Mouse (Mus musculus): ENCODE measurements around the gene Fli1. TPM values are rescaled to one million over a fixed set of nuclear protein-coding genes. Genes with fewer than 3 reads are reported as not detected.
A peak's percentile ranks its signal among the peaks of the same experiment; 100 is the strongest.

Gene Fli1
- polyA plus RNA-seq, 2 experiments = 10.1 to 22.2 TPM

GRCm38 (mm10) chr9:32550541-32550940 lies 7.9 kb upstream of the Fli1 start:
- WGBS = 4% methylated on average over 10 of the region's 10 CpGs
- Histone ChIP-seq H3K36me3 (ENCODE audit: control insufficient read depth, insufficient read depth, low read length) (no peaks in the 10 kb centered on the region), H3K4me3 (replicated peaks; ENCODE audit: low read length) (no peak overlapping the region), H3K4me1 (ENCODE audit: control insufficient read depth, insufficient read depth, low read length) (peaks cover 53% of the 10 kb centered on the region), H3K27ac (replicated peaks; ENCODE audit: low read depth, low read length) (peak overlapping the region; percentile 48; the same call in 1 of the 2 replicates), H3K27me3 (ENCODE audit: control insufficient read depth, insufficient read depth, low read length) (0 out of 2 replicates have a peak, but pooled peaks cover 3% of the 10 kb centered on the region), H3K9ac (ENCODE audit: low read depth, low read length, severe bottlenecking) (no peak overlapping the region), H3K9me3 (ENCODE audit: control insufficient read depth, low read length) (no peaks in the 10 kb centered on the region), H3K4me2 (replicated peaks; ENCODE audit: low read depth, low read length, severe bottlenecking) (no peak overlapping the region; the same call in 1 of the 2 replicates)
- no peak for TF ChIP-seq POLR2A (IDR thresholded peaks at IDR 0.05; ENCODE audit: borderline replicate concordance, extremely low read depth, insufficient read depth, insufficient read length)
- DNase-seq (ENCODE audit: low spot score) (no peak), ATAC-seq (ENCODE audit: low FRiP score, low read depth) (no peak)

- no peak overlapping the region for H3K4me2 ChIP-seq (replicated peaks; ENCODE audit: low read depth, low read length, severe bottlenecking)
- WGBS = 12% methylated on average over 6 of the region's 6 CpGs
- no peaks in the 10 kb centered on the region for H3K36me3 ChIP-seq (ENCODE audit: control insufficient read depth, insufficient read depth, low read length)
- H3K9me3 ChIP-seq (ENCODE audit: control insufficient read depth, low read length) = no peaks in the 10 kb centered on the region
- DNase-seq (ENCODE audit: low spot score) (no peak), ATAC-seq (ENCODE audit: low FRiP score, low read depth) (no peak)
- H3K9ac ChIP-seq (ENCODE audit: low read depth, low read length, severe bottlenecking) = 0 out of 2 replicates have a peak overlapping the region, but pooled peaks have one; percentile 25
- TF ChIP-seq POLR2A (IDR thresholded peaks at IDR 0.05; ENCODE audit: borderline replicate concordance, extremely low read depth, insufficient read depth, insufficient read length) = no peak
- H3K4me1 ChIP-seq (ENCODE audit: control insufficient read depth, insufficient read depth, low read length) = peaks cover 62% of the 10 kb centered on the region
- peak overlapping the region; percentile 48; the same call in 1 of the 2 replicates for H3K27ac ChIP-seq (replicated peaks; ENCODE audit: low read depth, low read length)
- H3K27me3 ChIP-seq (ENCODE audit: control insufficient read depth, insufficient read depth, low read length) = 0 out of 2 replicates have a peak, but pooled peaks cover 3% of the 10 kb centered on the region
- no peak overlapping the region for H3K4me3 ChIP-seq (replicated peaks; ENCODE audit: low read length)
These were observed 7.1 kb upstream of the Fli1 start for GRCm38 (mm10) chr9:32549462-32550384.

- ATAC-seq (ENCODE audit: low FRiP score, low read depth) (no peak), DNase-seq (ENCODE audit: low spot score) (no peak)
- Histone ChIP-seq H3K4me1 (ENCODE audit: control insufficient read depth, insufficient read depth, low read length) (peaks cover 79% of the 10 kb centered on the region), H3K36me3 (ENCODE audit: control insufficient read depth, insufficient read depth, low read length) (no peaks in the 10 kb centered on the region), H3K27ac (replicated peaks; ENCODE audit: low read depth, low read length) (no peak overlapping the region), H3K9ac (ENCODE audit: low read depth, low read length, severe bottlenecking) (no peak overlapping the region), H3K4me2 (replicated peaks; ENCODE audit: low read depth, low read length, severe bottlenecking) (no peak overlapping the region), H3K27me3 (ENCODE audit: control insufficient read depth, insufficient read depth, low read length) (0 out of 2 replicates have a peak, but pooled peaks cover 3% of the 10 kb centered on the region), H3K4me3 (replicated peaks; ENCODE audit: low read length) (no peak overlapping the region), H3K9me3 (ENCODE audit: control insufficient read depth, low read length) (no peaks in the 10 kb centered on the region)
- 57% methylated on average over 2 of the region's 2 CpGs for WGBS
- TF ChIP-seq POLR2A (IDR thresholded peaks at IDR 0.05; ENCODE audit: borderline replicate concordance, extremely low read depth, insufficient read depth, insufficient read length) = no peak
These were observed 4.1 kb upstream of the Fli1 start for GRCm38 (mm10) chr9:32546731-32547130.

GRCm38 (mm10) chr9:32544731-32545661 lies 2.3 kb upstream of the Fli1 start:
- Histone ChIP-seq H3K27me3 (ENCODE audit: control insufficient read depth, insufficient read depth, low read length) (0 out of 2 replicates have a peak, but pooled peaks cover 3% of the 10 kb centered on the region), H3K4me2 (replicated peaks; ENCODE audit: low read depth, low read length, severe bottlenecking) (peak overlapping the region; percentile 90), H3K4me3 (replicated peaks; ENCODE audit: low read length) (peak overlapping the region; percentile 6), H3K9ac (ENCODE audit: low read depth, low read length, severe bottlenecking) (0 out of 2 replicates have a peak overlapping the region, but pooled peaks have one; percentile 9), H3K36me3 (ENCODE audit: control insufficient read depth, insufficient read depth, low read length) (no peaks in the 10 kb centered on the region), H3K4me1 (ENCODE audit: control insufficient read depth, insufficient read depth, low read length) (peaks cover 64% of the 10 kb centered on the region), H3K27ac (replicated peaks; ENCODE audit: low read depth, low read length) (peak overlapping the region; percentile 68; the same call in 1 of the 2 replicates), H3K9me3 (ENCODE audit: control insufficient read depth, low read length) (no peaks in the 10 kb centered on the region)
- ATAC-seq (ENCODE audit: low FRiP score, low read depth) (0 out of 2 replicates have a peak, but pooled peaks have one; percentile 4), DNase-seq (ENCODE audit: low spot score) (peak; percentile 67)
- 2% methylated on average over 40 of the region's 40 CpGs for WGBS
- no peak for TF ChIP-seq POLR2A (IDR thresholded peaks at IDR 0.05; ENCODE audit: borderline replicate concordance, extremely low read depth, insufficient read depth, insufficient read length)

Data from limb, embryonic 14.5 days (tissue).